Mouse (Mus musculus) megakaryocyte, embryonic 14.5 days (primary cell): Measurements from ENCODE around the gene Glcci1. TPM values are rescaled to one million over a fixed set of nuclear protein-coding genes. Genes with fewer than 3 reads are reported as not detected.

ENCODE experiments used
- H3K27me3 ChIP-seq: replicated peaks from 2 replicates; pipeline ENCODE3; 2012; ENCODE audit warnings: inconsistent platforms
- H3K36me3 ChIP-seq: replicated peaks from 2 replicates; pipeline ENCODE3; 2012; ENCODE audit warnings: low read length, inconsistent platforms, mixed read lengths
- H3K4me1 ChIP-seq: 2 replicates; pipeline ENCODE4 v1.6.1; 2012; ENCODE audit warnings: inconsistent platforms
- H3K4me3 ChIP-seq: replicated peaks from 2 replicates; pipeline ENCODE3; 2012; ENCODE audit warnings: moderate library complexity, mild to moderate bottlenecking, inconsistent platforms
- H3K9me3 ChIP-seq: 2 replicates; pipeline ENCODE4 v1.6.1; 2012; ENCODE audit warnings: inconsistent platforms
- FLI1 ChIP-seq: IDR thresholded peaks from 2 replicates; pipeline ENCODE4 v1.6.1; 2012; ENCODE audit warnings: low read length, inconsistent platforms, mixed read lengths
- GATA1 ChIP-seq: IDR thresholded peaks from 3 replicates; pipeline ENCODE4 v1.6.1; 2012; ENCODE audit warnings: mixed read lengths, low read length, inconsistent platforms, borderline replicate concordance
- polyA plus RNA-seq: library from polyadenylated mRNA; stranded (reverse); fragments of >175 nt; gene quantifications from 2 replicates; pipeline ENCODE4 v1.2.3, GENCODE M21; 2012; ENCODE audit warnings: low replicate concordance; ENCODE audit not compliant: insufficient read depth

The Glcci1 gene
- polyA plus RNA-seq, 1 experiment: 0.16 TPM

GRCm38 (mm10) chr6:8544822-8545221 lies 35.4 kb downstream of the Glcci1 start:
- TF ChIP-seq GATA1 (no peak), FLI1 (no peak)
- Histone ChIP-seq H3K36me3 (no peaks in the 10 kb centered on the region), H3K9me3 (no peaks in the 10 kb centered on the region), H3K4me3 (no peak overlapping the region), H3K27me3 (no peaks in the 10 kb centered on the region), H3K4me1 (no peaks in the 10 kb centered on the region)

GRCm38 (mm10) chr6:8545780-8546179 lies 36.4 kb downstream of the Glcci1 start:
- Histone ChIP-seq H3K9me3 (no peaks in the 10 kb centered on the region), H3K27me3 (no peaks in the 10 kb centered on the region), H3K4me3 (no peak overlapping the region), H3K36me3 (no peaks in the 10 kb centered on the region), H3K4me1 (no peaks in the 10 kb centered on the region)
- TF ChIP-seq GATA1 (no peak), FLI1 (no peak)

GRCm38 (mm10) chr6:8551155-8551554 lies 41.8 kb downstream of the Glcci1 start:
- H3K4me3 ChIP-seq: no peak overlapping the region
- TF ChIP-seq GATA1 (no peak), FLI1 (no peak)
- H3K4me1 ChIP-seq: no peaks in the 10 kb centered on the region
- H3K36me3 ChIP-seq: no peaks in the 10 kb centered on the region
- no peaks in the 10 kb centered on the region for H3K27me3 ChIP-seq
- H3K9me3 ChIP-seq: no peaks in the 10 kb centered on the region

- Histone ChIP-seq H3K36me3 (no peaks in the 10 kb centered on the region), H3K4me3 (no peak overlapping the region), H3K4me1 (no peaks in the 10 kb centered on the region), H3K27me3 (no peaks in the 10 kb centered on the region), H3K9me3 (no peaks in the 10 kb centered on the region)
- TF ChIP-seq GATA1 (no peak), FLI1 (no peak)
Measured at GRCm38 (mm10) chr6:8556849-8557571, 47.6 kb downstream of the Glcci1 start.

GRCm38 (mm10) chr6:8560682-8561081 lies 51.3 kb downstream of the Glcci1 start:
- H3K36me3 ChIP-seq: no peaks in the 10 kb centered on the region
- 0 out of 2 replicates have a peak, but pooled peaks cover 3% of the 10 kb centered on the region for H3K9me3 ChIP-seq
- no peak overlapping the region for H3K4me3 ChIP-seq
- H3K27me3 ChIP-seq: no peaks in the 10 kb centered on the region
- TF ChIP-seq FLI1 (no peak), GATA1 (no peak)
- H3K4me1 ChIP-seq: no peaks in the 10 kb centered on the region

- no peaks in the 10 kb centered on the region for H3K27me3 ChIP-seq
- H3K4me1 ChIP-seq: no peaks in the 10 kb centered on the region
- TF ChIP-seq GATA1: no peak
- TF ChIP-seq FLI1: no peak
- H3K36me3 ChIP-seq: no peaks in the 10 kb centered on the region
- H3K4me3 ChIP-seq: no peak overlapping the region
- H3K9me3 ChIP-seq: no peaks in the 10 kb centered on the region
Measured at GRCm38 (mm10) chr6:8582377-8582776, 73.0 kb downstream of the Glcci1 start.

- no peak overlapping the region for H3K4me3 ChIP-seq
- H3K9me3 ChIP-seq: no peaks in the 10 kb centered on the region
- H3K27me3 ChIP-seq: no peaks in the 10 kb centered on the region
- TF ChIP-seq GATA1 (no peak), FLI1 (no peak)
- H3K36me3 ChIP-seq: no peaks in the 10 kb centered on the region
- H3K4me1 ChIP-seq: no peaks in the 10 kb centered on the region
Measured at GRCm38 (mm10) chr6:8583892-8584291, 74.5 kb downstream of the Glcci1 start.

GRCm38 (mm10) chr6:8591665-8592064 lies 82.3 kb downstream of the Glcci1 start:
- H3K9me3 ChIP-seq: no peaks in the 10 kb centered on the region
- no peaks in the 10 kb centered on the region for H3K27me3 ChIP-seq
- H3K4me1 ChIP-seq: no peaks in the 10 kb centered on the region
- no peak for TF ChIP-seq GATA1
- no peak for TF ChIP-seq FLI1
- no peaks in the 10 kb centered on the region for H3K36me3 ChIP-seq
- no peak overlapping the region for H3K4me3 ChIP-seq

- Histone ChIP-seq H3K27me3 (no peaks in the 10 kb centered on the region), H3K36me3 (peaks cover 2% of the 10 kb centered on the region), H3K9me3 (peaks cover 6% of the 10 kb centered on the region; the same call in 1 of the 2 replicates), H3K4me3 (no peak overlapping the region), H3K4me1 (peaks cover 26% of the 10 kb centered on the region)
- TF ChIP-seq FLI1: no peak
- no peak for TF ChIP-seq GATA1
Measured at GRCm38 (mm10) chr6:8617369-8617768, 108.0 kb downstream of the Glcci1 start.

GRCm38 (mm10) chr6:8619582-8620350 lies 110.4 kb downstream of the Glcci1 start:
- TF ChIP-seq FLI1: no peak
- TF ChIP-seq GATA1: no peak
- H3K4me3 ChIP-seq: no peak overlapping the region
- no peaks in the 10 kb centered on the region for H3K27me3 ChIP-seq
- peaks cover 2% of the 10 kb centered on the region for H3K36me3 ChIP-seq
- H3K9me3 ChIP-seq: peaks cover 6% of the 10 kb centered on the region; the same call in 1 of the 2 replicates
- peaks cover 26% of the 10 kb centered on the region for H3K4me1 ChIP-seq
